Mouse (Mus musculus) bone marrow, adult 2 months (tissue): ENCODE measurements around the gene Snrpd2.

Experiments used
- CTCF ChIP-seq: fragments of 200-500 bp; IDR thresholded peaks from 2 replicates; pipeline ENCODE4 v1.5.1; 2011; ENCODE audit warnings: low read length, control low read depth; ENCODE audit not compliant: control insufficient read depth, insufficient read depth
- POLR2A ChIP-seq: fragments of 200-500 bp; IDR thresholded peaks from 2 replicates; pipeline ENCODE4 v1.6.1; 2011; ENCODE audit warnings: low read depth, mild to moderate bottlenecking, control low read depth, low read length, borderline replicate concordance; ENCODE audit not compliant: control insufficient read depth

- no peak for TF ChIP-seq CTCF
- no peak for TF ChIP-seq POLR2A
Observed at GRCm38 (mm10) chr7:19175708-19176515, 26.4 kb downstream of the Snrpd2 start, which contains the start of gene Eml2.
